Mouse (Mus musculus): ENCODE data around the gene Rps19.

Rps19 gene

DNA sequence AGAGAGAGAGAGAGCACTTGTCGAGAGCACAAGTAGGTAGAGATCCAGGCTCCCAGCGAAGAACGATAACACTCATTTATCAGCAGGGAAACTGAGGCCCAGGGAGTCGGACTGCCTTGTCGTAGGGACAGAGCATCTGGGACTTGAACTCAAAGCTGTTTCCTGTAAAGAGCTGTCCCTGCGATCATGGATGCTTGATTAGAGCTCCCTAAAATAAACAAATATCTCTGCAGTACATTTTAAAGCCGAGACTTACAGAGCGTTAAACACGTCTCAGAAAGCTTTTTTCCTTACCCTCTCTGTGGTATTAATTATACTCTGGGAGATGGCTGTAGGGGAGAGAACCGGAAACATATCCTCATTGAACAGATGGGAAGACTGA, 19.3 kb downstream of the Rps19 start:
- DNase-seq (ENCODE audit: low read depth): no peak

DNA sequence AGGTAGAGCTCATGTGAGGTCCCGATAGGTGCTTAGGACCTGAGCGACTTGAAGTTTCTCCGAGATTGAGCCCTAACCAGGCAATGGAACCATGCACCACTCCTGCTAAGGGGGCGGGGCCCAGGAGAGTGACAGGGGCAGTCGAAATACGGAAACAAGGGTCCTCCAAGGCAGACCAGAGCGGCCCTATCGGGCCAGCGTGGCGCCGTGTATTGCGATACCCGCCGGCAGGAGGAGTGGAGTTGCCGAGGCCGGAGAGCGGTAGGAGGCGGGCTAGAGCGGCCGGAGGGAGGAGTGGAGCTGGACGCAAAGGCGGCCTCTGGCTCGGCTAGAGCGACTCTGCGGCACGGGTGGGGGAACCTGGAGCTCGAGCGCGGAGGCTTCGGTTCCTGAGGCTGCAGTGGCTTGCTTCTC, 19.9 kb downstream of the Rps19 start:
- DNase-seq (ENCODE audit: low read depth): peak; percentile 96

DNA sequence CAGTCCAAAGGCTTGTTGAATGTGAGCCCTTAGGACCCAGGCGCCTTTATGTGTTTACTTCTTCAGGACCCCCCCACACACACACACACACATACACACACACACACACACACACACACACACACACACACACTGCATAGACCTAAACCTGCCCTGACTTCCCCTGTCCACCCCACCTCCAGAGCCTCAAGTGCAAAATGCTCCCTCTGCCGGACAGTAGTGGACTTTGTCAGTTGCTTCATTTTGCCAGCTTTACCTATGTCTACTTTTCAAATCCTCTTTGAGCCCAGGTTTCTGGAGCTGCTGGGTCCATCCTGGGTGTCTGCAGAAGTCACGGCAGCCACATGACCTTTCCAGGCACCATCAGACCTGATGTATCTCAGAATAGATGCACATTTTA, 20.8 kb downstream of the Rps19 start:
- no peak for DNase-seq (ENCODE audit: low read depth)

DNA sequence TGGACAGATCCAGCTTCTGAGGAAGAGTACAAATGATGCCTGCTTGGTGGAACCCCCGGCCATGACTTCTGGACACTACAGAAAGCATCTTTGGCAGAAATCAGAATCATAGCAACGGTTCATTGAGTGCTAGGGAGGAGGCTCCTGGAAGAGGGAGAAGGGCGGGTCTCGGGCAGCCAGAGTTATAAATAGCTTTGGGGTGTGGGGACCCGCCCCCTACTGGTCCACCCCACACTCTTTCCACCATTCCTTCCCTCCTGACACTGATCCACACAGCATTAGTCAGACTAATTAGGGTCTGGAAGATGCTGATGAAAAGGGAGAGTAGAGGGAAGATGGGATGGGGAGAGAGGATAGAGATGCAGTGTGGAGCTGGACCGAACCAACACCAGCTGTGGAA, 22.4 kb downstream of the Rps19 start:
- DNase-seq (ENCODE audit: low read depth): no peak

DNA sequence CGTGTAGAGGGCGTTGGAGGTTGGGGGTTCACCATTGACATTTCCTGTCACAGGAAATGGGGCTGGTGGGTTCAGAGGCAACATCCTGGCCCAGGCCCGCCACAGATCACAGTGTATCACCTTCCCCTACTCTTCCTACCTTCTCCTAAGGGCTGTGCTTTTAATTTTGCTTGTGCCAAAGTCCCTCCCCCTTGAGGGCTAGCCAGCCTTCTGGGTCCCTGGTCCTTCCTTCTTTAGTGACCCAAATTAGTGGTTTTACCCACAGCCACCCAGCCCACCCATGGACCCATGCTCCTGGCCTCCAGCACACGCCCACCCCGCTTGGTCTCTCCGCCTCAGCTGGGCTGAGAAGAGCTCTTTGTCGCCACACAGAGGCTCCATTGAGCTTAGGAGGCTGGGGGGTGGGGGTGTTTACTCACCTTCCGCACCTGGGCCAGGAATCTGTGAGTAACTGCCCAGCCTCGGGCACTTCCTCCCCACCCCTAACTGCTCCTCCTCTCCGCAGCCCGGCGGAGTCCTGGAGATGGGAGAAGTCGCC, 23.1 kb downstream of the Rps19 start:
- no peak for DNase-seq (ENCODE audit: low read depth)

DNA sequence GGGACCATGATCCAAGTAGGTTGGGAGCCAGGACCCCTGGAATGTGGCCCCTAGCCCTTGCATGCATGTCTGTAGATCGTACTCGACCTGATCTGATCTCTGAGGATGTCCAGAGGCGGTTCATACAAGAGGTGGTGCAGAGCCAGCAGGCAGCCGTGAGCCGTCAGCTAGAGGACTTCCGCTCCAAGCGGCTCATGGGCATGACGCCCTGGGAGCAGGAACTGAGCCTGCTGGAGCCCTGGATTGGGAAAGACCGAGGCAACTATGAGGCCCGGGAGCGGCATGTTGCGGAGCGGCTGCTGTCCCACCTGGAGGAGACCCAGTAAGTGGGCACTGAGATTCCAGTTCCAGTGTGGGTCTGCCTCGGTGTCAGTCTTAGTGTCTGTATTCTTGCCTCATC, 28.3 kb downstream of the Rps19 start:
- no peak for DNase-seq (ENCODE audit: low read depth)

DNA sequence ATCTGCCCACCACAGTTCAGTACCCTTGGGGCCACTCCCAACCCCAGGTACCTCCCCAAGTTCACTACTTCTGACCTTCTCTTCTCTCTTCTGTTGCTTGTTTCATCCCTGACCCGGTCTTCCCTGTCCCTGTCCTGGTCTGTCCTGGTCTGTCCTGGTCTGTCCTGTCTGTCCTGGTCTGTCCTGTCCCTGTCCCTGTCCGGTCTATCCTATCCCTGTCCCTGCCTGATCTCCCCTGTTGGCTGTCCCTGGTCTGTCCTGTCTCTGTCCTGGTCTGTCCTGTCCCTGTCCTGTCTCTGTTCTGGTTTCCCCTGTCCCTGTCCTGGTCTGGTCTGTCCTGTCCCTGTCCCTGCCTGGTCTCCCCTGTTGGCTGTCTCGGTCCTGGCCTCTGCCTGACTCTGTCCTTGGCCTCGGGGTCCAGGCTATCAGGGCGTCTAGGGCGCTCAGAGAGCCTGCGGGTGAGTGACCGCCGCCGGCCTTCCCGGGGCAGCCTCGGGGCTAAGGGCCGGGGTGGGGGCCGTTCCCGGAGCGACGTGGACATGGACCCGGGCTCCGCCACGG, 34.7 kb downstream of the Rps19 start:
- DNase-seq (ENCODE audit: low read depth): no peak

DNA sequence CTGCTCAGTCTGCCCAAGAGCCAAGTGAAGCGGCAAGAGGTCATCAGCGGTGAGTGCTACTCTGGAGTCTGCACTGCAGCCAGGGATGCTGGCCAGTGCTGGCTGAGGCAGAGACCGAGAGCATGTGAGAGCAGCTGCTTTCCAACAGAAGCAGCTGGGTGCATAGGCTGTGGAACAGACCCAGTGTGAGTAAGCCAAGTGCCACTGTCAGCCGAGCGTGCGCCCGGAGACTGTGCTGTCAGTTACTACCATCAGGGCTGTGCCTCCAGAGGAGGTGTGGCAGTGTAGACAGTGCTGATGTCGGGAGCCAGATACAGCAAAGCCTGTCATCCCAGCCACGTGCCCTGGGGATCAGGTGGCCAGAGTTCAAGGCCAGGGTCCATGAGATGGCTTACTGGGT, 35.6 kb downstream of the Rps19 start:
- no peak for DNase-seq (ENCODE audit: low read depth)

DNA sequence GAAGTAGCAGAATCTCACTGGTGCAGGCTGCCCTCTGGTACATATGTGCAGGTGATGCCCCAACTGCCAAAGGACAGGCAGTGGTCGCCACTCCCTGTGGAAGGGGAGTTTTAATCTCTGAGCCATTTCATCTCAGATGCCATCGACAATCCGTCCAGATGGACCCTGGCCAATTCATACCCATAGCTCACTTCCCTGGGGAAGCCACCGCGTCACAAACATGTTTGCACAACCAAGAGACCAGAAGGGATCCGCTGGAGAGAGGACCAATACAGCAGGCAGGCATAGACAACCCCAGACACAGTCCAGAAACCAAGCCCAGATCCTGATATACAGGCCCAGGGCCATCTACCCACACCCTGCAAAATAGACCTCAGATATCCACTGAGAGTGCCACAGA, 46.3 kb downstream of the Rps19 start:
- DNase-seq (ENCODE audit: low read depth): no peak

DNA sequence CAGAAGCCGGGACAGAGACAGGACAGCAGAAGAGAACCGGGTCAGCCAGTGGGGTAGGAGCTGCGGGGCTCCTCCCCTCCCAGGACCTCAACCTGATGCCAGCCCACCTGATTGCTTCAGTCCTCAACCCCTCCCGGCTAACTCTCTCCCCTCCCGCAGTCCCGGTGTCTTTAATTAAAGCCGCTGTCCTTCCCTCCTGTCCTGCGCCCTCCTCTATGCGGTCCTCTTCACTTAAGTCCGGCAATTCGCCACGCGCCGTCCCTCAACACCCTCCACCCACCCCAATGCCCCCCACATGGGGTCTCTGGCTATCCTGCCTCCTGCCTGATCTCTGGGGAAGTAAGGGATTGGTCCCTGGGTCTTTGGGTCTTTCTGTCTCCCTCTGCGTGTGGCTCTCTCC, 47.5 kb downstream of the Rps19 start:
- DNase-seq (ENCODE audit: low read depth): no peak

Data from fibroblast of lung, adult 2 months (primary cell).